Mouse (Mus musculus): ENCODE data around the gene Mbd3. TPM values are rescaled to one million over a fixed set of nuclear protein-coding genes. Genes with fewer than 3 reads are reported as not detected.

Mbd3 gene
- polyA plus RNA-seq, 1 experiment, result 199 TPM

GRCm38 (mm10) chr10:80407924-80408323, 8.6 kb upstream of the Mbd3 start:
- H3K27ac ChIP-seq (ENCODE audit: insufficient read depth, low read length), result no peak overlapping the region
- no peak overlapping the region for H3K4me3 ChIP-seq (replicated peaks; ENCODE audit: insufficient read depth, low read depth, low read length)
- no peaks in the 10 kb centered on the region for H3K27me3 ChIP-seq (ENCODE audit: control insufficient read depth, insufficient read depth, low read length)
- TF ChIP-seq CTCF (IDR thresholded peaks at IDR 0.05; ENCODE audit: borderline replicate concordance, insufficient read depth, low read depth, low read length), result no peak
- TF ChIP-seq POLR2A (IDR thresholded peaks at IDR 0.05; ENCODE audit: borderline replicate concordance, insufficient read depth, low read length), result no peak
- 42% methylated on average over 4 of the region's 4 CpGs for whole genome bisulfite sequencing
- H3K4me1 ChIP-seq (ENCODE audit: control insufficient read depth, insufficient read depth, low read length), result peaks cover 38% of the 10 kb centered on the region
- no peak for DNase-seq

GRCm38 (mm10) chr10:80406684-80407501, 7.5 kb upstream of the Mbd3 start, which contains the start of gene Uqcr11:
Uqcr11 (minus strand) TSS chr10:80406830.
- Histone ChIP-seq H3K27ac (ENCODE audit: insufficient read depth, low read length) (peak within 1 kb of the TSS; percentile 75), H3K4me3 (replicated peaks; ENCODE audit: insufficient read depth, low read depth, low read length) (peak within 1 kb of the TSS; percentile 96), H3K27me3 (ENCODE audit: control insufficient read depth, insufficient read depth, low read length) (no peaks in the 10 kb centered on the region), H3K4me1 (ENCODE audit: control insufficient read depth, insufficient read depth, low read length) (peaks cover 28% of the 10 kb centered on the region)
- peak; percentile 94 for DNase-seq
- WGBS, result 2% methylated on average over 27 of the region's 27 CpGs
- TF ChIP-seq POLR2A (IDR thresholded peaks at IDR 0.05; ENCODE audit: borderline replicate concordance, insufficient read depth, low read length) (peak; percentile 97), CTCF (IDR thresholded peaks at IDR 0.05; ENCODE audit: borderline replicate concordance, insufficient read depth, low read depth, low read length) (no peak)

- peak; percentile 13; the same call in 1 of the 2 replicates for TF ChIP-seq CTCF (IDR thresholded peaks at IDR 0.05; ENCODE audit: borderline replicate concordance, insufficient read depth, low read depth, low read length)
- no peak for TF ChIP-seq POLR2A (IDR thresholded peaks at IDR 0.05; ENCODE audit: borderline replicate concordance, insufficient read depth, low read length)
- Histone ChIP-seq H3K27me3 (ENCODE audit: control insufficient read depth, insufficient read depth, low read length) (no peaks in the 10 kb centered on the region), H3K4me1 (ENCODE audit: control insufficient read depth, insufficient read depth, low read length) (peaks cover 21% of the 10 kb centered on the region), H3K27ac (ENCODE audit: insufficient read depth, low read length) (no peak overlapping the region), H3K4me3 (replicated peaks; ENCODE audit: insufficient read depth, low read depth, low read length) (peak overlapping the region; percentile 96)
- 35% methylated on average over 10 of the region's 10 CpGs for WGBS
- DNase-seq, result peak in 1 of 2 experiments; percentile 28
Observed at GRCm38 (mm10) chr10:80405481-80406173, 6.3 kb upstream of the Mbd3 start.

DNA sequence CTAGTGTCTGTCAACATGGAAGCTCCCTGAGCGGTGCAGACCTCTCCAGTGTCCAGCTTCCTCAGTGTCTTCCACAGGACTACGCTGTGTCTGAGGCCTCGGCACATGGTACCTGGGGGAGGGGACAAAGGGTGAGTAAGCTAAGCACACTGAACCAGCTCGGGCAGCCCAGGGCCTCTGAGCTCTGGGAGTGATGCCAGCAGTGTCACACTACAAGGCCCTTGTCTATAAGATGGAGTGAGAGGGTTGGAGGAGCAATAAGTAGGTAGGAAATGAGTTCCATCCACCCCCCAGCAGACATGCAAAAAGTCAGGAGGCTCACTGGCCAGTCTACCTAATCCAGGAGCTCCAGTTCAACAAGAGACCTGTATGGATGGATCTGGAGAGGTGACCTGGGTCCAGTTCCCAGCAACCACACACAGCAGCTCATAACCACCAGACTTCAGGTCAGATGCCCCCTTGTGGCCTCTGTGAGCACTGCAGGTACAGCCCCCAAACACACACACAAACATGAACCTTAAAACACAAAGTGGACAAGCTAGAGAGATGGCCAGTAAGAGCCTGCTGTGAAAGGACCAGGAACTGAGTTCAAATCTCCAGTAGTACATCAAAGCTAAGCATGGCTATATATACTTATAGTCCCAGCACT, 3.8 kb upstream of the Mbd3 start:
- DNase-seq, result no peak
- TF ChIP-seq CTCF (IDR thresholded peaks at IDR 0.05; ENCODE audit: borderline replicate concordance, insufficient read depth, low read depth, low read length), result peak; percentile 60; the same call in 1 of the 2 replicates
- no peak for TF ChIP-seq POLR2A (IDR thresholded peaks at IDR 0.05; ENCODE audit: borderline replicate concordance, insufficient read depth, low read length)
- WGBS, result 77% methylated on average over 4 of the region's 4 CpGs

GRCm38 (mm10) chr10:80400704-80401161, 1.4 kb upstream of the Mbd3 start:
- no peak for DNase-seq
- Histone ChIP-seq H3K27me3 (ENCODE audit: control insufficient read depth, insufficient read depth, low read length) (no peaks in the 10 kb centered on the region), H3K4me1 (ENCODE audit: control insufficient read depth, insufficient read depth, low read length) (peaks cover 29% of the 10 kb centered on the region), H3K4me3 (replicated peaks; ENCODE audit: insufficient read depth, low read depth, low read length) (no peak overlapping the region), H3K27ac (ENCODE audit: insufficient read depth, low read length) (no peak overlapping the region)
- TF ChIP-seq CTCF (IDR thresholded peaks at IDR 0.05; ENCODE audit: borderline replicate concordance, insufficient read depth, low read depth, low read length), result no peak
- TF ChIP-seq POLR2A (IDR thresholded peaks at IDR 0.05; ENCODE audit: borderline replicate concordance, insufficient read depth, low read length), result peak; percentile 6; the same call in 1 of the 2 replicates
- WGBS, result 70% methylated on average over 4 of the region's 4 CpGs

More for the DNA sequence above, 3.8 kb upstream of the Mbd3 start:
- Histone ChIP-seq H3K27ac (ENCODE audit: insufficient read depth, low read length) (no peak overlapping the region), H3K4me3 (replicated peaks; ENCODE audit: insufficient read depth, low read depth, low read length) (no peak overlapping the region), H3K4me1 (ENCODE audit: control insufficient read depth, insufficient read depth, low read length) (peaks cover 24% of the 10 kb centered on the region), H3K27me3 (ENCODE audit: control insufficient read depth, insufficient read depth, low read length) (no peaks in the 10 kb centered on the region)

DNA sequence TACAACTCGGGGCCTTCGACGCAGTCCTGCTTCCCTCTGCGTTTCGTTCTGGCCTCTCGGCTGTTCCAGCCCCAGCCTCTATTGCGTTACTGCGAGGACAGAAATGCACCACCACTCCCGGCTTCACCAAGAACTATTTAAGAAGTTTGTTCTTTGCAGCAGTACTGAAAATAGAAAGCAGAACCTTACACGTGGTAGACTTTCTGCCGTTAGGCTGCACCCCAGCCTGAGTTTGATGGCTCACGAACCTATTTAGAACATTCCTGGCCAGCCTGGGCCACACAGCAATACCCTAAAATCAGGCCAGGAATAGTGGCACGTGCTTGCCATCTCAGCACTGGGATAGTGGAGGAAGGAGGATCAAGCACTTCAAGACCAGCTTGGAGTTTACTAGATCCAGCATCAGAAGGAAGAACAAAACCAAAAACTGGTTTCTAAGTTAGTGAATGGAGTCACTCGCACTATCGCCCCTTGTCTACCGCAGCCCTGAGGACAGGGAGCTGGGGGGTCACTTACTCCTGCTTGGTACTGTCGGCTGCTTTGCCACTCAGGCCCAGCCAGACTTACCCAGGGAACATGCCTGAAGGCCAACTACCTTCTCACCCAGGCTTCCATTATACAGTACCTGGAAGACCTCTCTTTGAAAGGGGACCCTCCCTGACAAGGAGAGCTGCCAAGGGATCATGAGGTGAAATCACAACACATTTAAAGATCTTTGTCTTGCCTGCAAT, 788 bp upstream of the Mbd3 start:
- 10% methylated on average over 17 of the region's 17 CpGs for WGBS
- TF ChIP-seq CTCF (IDR thresholded peaks at IDR 0.05; ENCODE audit: borderline replicate concordance, insufficient read depth, low read depth, low read length), result no peak
- TF ChIP-seq POLR2A (IDR thresholded peaks at IDR 0.05; ENCODE audit: borderline replicate concordance, insufficient read depth, low read length), result no peak
- Histone ChIP-seq H3K27me3 (ENCODE audit: control insufficient read depth, insufficient read depth, low read length) (no peaks in the 10 kb centered on the region), H3K4me3 (replicated peaks; ENCODE audit: insufficient read depth, low read depth, low read length) (peak overlapping the region; percentile 50), H3K27ac (ENCODE audit: insufficient read depth, low read length) (peak overlapping the region; percentile 9), H3K4me1 (ENCODE audit: control insufficient read depth, insufficient read depth, low read length) (peaks cover 23% of the 10 kb centered on the region)
- DNase-seq, result no peak

- under 1% methylated on average over 53 of the region's 59 CpGs for WGBS
- DNase-seq, result peak; percentile 99
- H3K27me3 ChIP-seq (ENCODE audit: control insufficient read depth, insufficient read depth, low read length), result no peaks in the 10 kb centered on the region
- peak; percentile 61 for TF ChIP-seq POLR2A (IDR thresholded peaks at IDR 0.05; ENCODE audit: borderline replicate concordance, insufficient read depth, low read length)
- no peak for TF ChIP-seq CTCF (IDR thresholded peaks at IDR 0.05; ENCODE audit: borderline replicate concordance, insufficient read depth, low read depth, low read length)
- H3K27ac ChIP-seq (ENCODE audit: insufficient read depth, low read length), result peak overlapping the region; percentile 88
- H3K4me1 ChIP-seq (ENCODE audit: control insufficient read depth, insufficient read depth, low read length), result peaks cover 14% of the 10 kb centered on the region
- peak overlapping the region; percentile 59 for H3K4me3 ChIP-seq (replicated peaks; ENCODE audit: insufficient read depth, low read depth, low read length)
Observed at GRCm38 (mm10) chr10:80398719-80399190, 595 bp downstream of the Mbd3 start.
